Mouse (Mus musculus): ENCODE results near the gene Adamts14. TPM values are rescaled to one million over a fixed set of nuclear protein-coding genes. Genes with fewer than 3 reads are reported as not detected.

The Adamts14 gene
- polyA plus RNA-seq, 1 experiment, result 0.61 TPM

DNA sequence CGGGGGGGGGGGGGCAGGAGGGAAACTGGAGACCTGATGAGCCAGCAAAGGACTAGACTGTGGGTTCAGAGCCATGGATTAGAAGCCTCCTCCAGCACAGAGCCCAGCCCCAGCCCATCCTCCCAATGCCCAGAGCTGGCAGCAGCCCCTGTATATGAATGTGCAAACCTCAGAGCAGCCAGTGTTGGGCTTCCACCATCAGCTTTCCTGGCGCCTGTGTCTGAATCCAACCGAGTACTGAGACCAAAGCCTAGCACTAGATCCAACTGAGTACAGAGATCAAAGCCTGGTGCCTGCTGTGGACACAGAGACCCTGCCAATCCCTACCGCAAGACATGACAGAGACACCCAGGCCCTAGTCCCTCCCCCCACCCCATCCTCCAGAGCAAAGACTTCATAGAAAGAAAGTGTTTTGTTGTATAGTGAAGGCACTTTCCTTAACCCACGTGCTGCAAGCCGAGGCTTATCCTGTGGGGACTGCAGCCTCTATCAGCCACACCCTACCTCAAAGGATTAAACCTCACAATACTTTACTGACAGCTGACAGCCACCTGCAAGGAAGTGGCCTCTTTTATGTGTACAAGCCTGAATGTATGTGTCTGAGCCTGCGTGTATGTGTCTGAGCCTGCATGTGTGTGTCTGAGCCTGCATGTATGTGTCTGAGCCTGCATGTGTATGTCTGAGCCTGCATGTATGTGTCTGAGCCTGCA is 40.2 kb downstream of the Adamts14 start:
- peaks cover 5% of the 10 kb centered on the region; the same call in 1 of the 2 replicates for H3K4me1 ChIP-seq (ENCODE audit: control insufficient read depth, insufficient read depth, low read length)
- H3K27me3 ChIP-seq (ENCODE audit: control insufficient read depth, insufficient read depth, low read length), result no peaks in the 10 kb centered on the region
- H3K27ac ChIP-seq (ENCODE audit: control insufficient read depth, insufficient read depth, low read depth, low read length), result no peak overlapping the region
- no peak for TF ChIP-seq POLR2A (IDR thresholded peaks at IDR 0.05; ENCODE audit: control insufficient read depth, low read depth, low read length)
- TF ChIP-seq CTCF (IDR thresholded peaks at IDR 0.05; ENCODE audit: control insufficient read depth, insufficient read depth, insufficient replicate concordance, low read depth, low read length), result no peak
- no peak overlapping the region for H3K4me3 ChIP-seq (ENCODE audit: control insufficient read depth, low read depth, low read length)
- H3K36me3 ChIP-seq (ENCODE audit: control insufficient read depth, insufficient read depth, low read length), result no peaks in the 10 kb centered on the region

DNA sequence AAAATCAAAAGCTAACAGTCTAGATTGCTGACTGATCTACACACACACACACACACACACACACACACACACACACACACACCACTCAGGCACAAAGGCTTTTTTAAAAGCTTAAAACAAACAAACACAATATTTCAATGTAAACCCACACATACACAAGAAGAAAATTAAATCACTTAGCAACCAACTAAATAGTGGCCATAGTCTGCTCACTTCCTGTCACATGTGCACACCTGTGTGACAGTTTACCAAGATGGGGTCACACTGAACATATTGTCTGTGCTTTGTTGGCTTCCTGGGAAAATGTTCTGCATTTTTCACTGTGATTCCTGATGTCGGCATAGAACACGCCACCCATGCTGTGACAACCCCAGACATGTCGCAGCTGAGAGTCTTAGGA is 41.5 kb downstream of the Adamts14 start:
- no peak overlapping the region for H3K27ac ChIP-seq (ENCODE audit: control insufficient read depth, insufficient read depth, low read depth, low read length)
- TF ChIP-seq CTCF (IDR thresholded peaks at IDR 0.05; ENCODE audit: control insufficient read depth, insufficient read depth, insufficient replicate concordance, low read depth, low read length) (no peak), POLR2A (IDR thresholded peaks at IDR 0.05; ENCODE audit: control insufficient read depth, low read depth, low read length) (no peak)
- no peaks in the 10 kb centered on the region for H3K27me3 ChIP-seq (ENCODE audit: control insufficient read depth, insufficient read depth, low read length)
- H3K4me1 ChIP-seq (ENCODE audit: control insufficient read depth, insufficient read depth, low read length), result peaks cover 5% of the 10 kb centered on the region; the same call in 1 of the 2 replicates
- H3K36me3 ChIP-seq (ENCODE audit: control insufficient read depth, insufficient read depth, low read length), result no peaks in the 10 kb centered on the region
- H3K4me3 ChIP-seq (ENCODE audit: control insufficient read depth, low read depth, low read length), result no peak overlapping the region

DNA sequence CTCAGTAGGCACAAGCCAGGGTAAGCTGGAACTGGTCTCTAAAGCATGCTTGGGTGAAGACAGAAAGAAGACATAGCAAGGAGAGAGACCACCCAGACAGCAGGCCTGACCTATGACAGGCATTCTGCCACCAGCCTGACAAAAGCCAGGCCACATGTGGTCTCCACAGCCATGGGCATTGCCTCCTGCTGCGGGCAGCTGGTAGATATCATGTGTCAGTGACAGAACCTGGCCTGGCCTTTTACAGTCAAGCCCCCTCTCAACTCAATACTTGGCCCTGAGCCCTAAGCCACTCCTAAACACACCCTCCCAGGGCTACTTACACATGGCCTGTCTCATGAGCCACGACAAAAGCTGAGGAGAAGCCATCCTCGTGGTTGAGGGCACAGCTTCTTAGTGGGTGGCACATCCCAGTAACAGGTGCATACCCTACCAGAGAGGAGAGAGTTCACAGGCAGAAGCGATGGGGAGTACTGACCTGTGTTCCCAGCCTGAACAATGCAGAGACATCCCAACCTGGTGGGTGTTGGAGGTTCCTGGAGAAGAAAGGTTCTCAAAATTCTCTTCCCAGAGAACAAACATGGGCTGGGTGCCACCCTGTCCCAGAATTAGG is 46.3 kb downstream of the Adamts14 start:
- Histone ChIP-seq H3K27me3 (ENCODE audit: control insufficient read depth, insufficient read depth, low read length) (no peaks in the 10 kb centered on the region), H3K4me1 (ENCODE audit: control insufficient read depth, insufficient read depth, low read length) (no peaks in the 10 kb centered on the region), H3K36me3 (ENCODE audit: control insufficient read depth, insufficient read depth, low read length) (no peaks in the 10 kb centered on the region), H3K4me3 (ENCODE audit: control insufficient read depth, low read depth, low read length) (no peak overlapping the region), H3K27ac (ENCODE audit: control insufficient read depth, insufficient read depth, low read depth, low read length) (no peak overlapping the region)
- no peak for TF ChIP-seq CTCF (IDR thresholded peaks at IDR 0.05; ENCODE audit: control insufficient read depth, insufficient read depth, insufficient replicate concordance, low read depth, low read length)
- TF ChIP-seq POLR2A (IDR thresholded peaks at IDR 0.05; ENCODE audit: control insufficient read depth, low read depth, low read length), result no peak

DNA sequence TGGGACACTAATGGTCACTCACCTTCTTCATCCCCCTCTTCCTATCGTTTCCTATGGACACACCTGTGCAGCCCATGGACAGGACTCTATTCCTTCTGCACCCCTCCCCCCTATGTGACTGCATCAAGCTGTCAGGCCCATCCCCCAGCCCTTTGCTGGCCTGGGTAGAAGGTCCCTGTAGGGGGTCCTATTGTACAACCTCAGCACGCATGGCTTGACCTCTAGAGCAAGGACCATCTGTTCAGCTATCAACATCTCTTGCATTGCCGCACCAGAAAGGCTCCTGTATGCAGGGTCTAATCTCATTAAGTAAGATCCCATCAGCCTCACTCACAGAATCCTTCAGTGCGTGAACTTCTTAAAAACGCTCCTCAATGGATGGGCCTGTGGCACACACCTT is 47.5 kb downstream of the Adamts14 start:
- Histone ChIP-seq H3K4me3 (ENCODE audit: control insufficient read depth, low read depth, low read length) (no peak overlapping the region), H3K27ac (ENCODE audit: control insufficient read depth, insufficient read depth, low read depth, low read length) (no peak overlapping the region), H3K27me3 (ENCODE audit: control insufficient read depth, insufficient read depth, low read length) (no peaks in the 10 kb centered on the region), H3K36me3 (ENCODE audit: control insufficient read depth, insufficient read depth, low read length) (no peaks in the 10 kb centered on the region), H3K4me1 (ENCODE audit: control insufficient read depth, insufficient read depth, low read length) (no peaks in the 10 kb centered on the region)
- TF ChIP-seq CTCF (IDR thresholded peaks at IDR 0.05; ENCODE audit: control insufficient read depth, insufficient read depth, insufficient replicate concordance, low read depth, low read length) (no peak), POLR2A (IDR thresholded peaks at IDR 0.05; ENCODE audit: control insufficient read depth, low read depth, low read length) (no peak)

DNA sequence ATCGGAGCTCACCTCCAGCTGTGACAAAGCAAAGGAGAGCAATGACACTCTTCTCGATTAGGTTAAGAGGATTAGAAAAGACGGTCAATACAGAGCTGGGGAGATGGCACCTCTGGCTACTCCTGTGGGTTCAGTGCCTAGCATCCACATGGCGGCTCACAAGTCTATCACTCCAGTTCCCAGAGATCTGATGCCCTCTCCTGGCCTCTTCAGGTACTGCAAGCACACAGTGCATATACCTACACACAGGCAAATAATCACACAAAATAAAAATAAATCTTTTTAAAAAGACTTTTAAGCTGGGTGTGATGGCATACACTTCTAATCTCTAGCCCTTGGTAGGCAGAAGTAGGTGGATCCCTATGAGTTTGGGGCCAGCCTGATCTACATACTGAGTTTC is 53.9 kb downstream of the Adamts14 start:
- H3K27me3 ChIP-seq (ENCODE audit: control insufficient read depth, insufficient read depth, low read length), result no peaks in the 10 kb centered on the region
- TF ChIP-seq POLR2A (IDR thresholded peaks at IDR 0.05; ENCODE audit: control insufficient read depth, low read depth, low read length) (no peak), CTCF (IDR thresholded peaks at IDR 0.05; ENCODE audit: control insufficient read depth, insufficient read depth, insufficient replicate concordance, low read depth, low read length) (peak; percentile 48; the same call in 1 of the 2 replicates)
- no peak overlapping the region for H3K27ac ChIP-seq (ENCODE audit: control insufficient read depth, insufficient read depth, low read depth, low read length)
- no peaks in the 10 kb centered on the region for H3K4me1 ChIP-seq (ENCODE audit: control insufficient read depth, insufficient read depth, low read length)
- H3K4me3 ChIP-seq (ENCODE audit: control insufficient read depth, low read depth, low read length), result no peak overlapping the region
- no peaks in the 10 kb centered on the region for H3K36me3 ChIP-seq (ENCODE audit: control insufficient read depth, insufficient read depth, low read length)

DNA sequence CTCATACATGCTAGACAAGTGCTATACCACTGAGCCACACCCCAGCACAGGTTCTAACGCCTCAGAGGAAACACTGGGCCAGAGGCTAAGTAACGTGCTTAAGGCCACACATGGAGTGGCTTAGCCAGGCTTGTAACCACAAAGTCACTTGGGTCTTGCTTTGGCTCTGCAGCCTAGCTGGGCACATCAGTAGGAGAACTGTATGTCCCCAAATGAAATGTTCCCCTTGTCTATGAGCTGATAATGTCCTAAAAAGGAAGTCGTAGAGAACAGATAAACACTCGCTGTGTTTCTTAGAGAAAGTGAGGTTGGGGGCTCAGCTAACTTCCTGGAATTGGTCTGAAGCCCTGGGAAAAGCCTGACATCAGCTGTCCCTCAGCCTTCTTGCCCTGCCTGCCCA is 57.1 kb downstream of the Adamts14 start:
- Histone ChIP-seq H3K36me3 (ENCODE audit: control insufficient read depth, insufficient read depth, low read length) (no peaks in the 10 kb centered on the region), H3K4me3 (ENCODE audit: control insufficient read depth, low read depth, low read length) (no peak overlapping the region), H3K27me3 (ENCODE audit: control insufficient read depth, insufficient read depth, low read length) (no peaks in the 10 kb centered on the region), H3K27ac (ENCODE audit: control insufficient read depth, insufficient read depth, low read depth, low read length) (peak overlapping the region; percentile 78), H3K4me1 (ENCODE audit: control insufficient read depth, insufficient read depth, low read length) (peaks cover 8% of the 10 kb centered on the region)
- TF ChIP-seq CTCF (IDR thresholded peaks at IDR 0.05; ENCODE audit: control insufficient read depth, insufficient read depth, insufficient replicate concordance, low read depth, low read length) (no peak), POLR2A (IDR thresholded peaks at IDR 0.05; ENCODE audit: control insufficient read depth, low read depth, low read length) (no peak)

DNA sequence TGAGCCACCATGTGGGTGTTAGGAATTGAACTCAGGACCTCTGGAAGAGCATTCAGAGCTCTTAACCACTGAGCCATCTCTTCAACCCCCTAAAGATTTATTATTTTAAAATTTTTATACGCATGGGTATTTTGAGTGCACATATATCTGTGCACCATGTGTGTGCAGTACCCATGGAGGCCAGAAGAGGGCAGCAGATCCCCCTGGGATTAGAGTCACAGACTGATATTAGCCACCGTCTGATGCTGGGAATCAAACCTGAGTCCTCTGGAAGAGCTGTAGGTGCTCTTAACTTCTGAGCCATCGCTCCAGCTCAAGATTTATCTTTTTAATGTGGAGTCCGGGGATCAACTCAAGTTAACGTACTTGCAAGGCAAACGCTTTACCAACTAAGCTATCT is 57.6 kb downstream of the Adamts14 start:
- TF ChIP-seq CTCF (IDR thresholded peaks at IDR 0.05; ENCODE audit: control insufficient read depth, insufficient read depth, insufficient replicate concordance, low read depth, low read length), result peak; percentile 74; the same call in 1 of the 2 replicates
- TF ChIP-seq POLR2A (IDR thresholded peaks at IDR 0.05; ENCODE audit: control insufficient read depth, low read depth, low read length), result no peak
- H3K4me3 ChIP-seq (ENCODE audit: control insufficient read depth, low read depth, low read length), result no peak overlapping the region
- peak overlapping the region; percentile 78 for H3K27ac ChIP-seq (ENCODE audit: control insufficient read depth, insufficient read depth, low read depth, low read length)
- no peaks in the 10 kb centered on the region for H3K36me3 ChIP-seq (ENCODE audit: control insufficient read depth, insufficient read depth, low read length)
- H3K27me3 ChIP-seq (ENCODE audit: control insufficient read depth, insufficient read depth, low read length), result no peaks in the 10 kb centered on the region
- peaks cover 8% of the 10 kb centered on the region for H3K4me1 ChIP-seq (ENCODE audit: control insufficient read depth, insufficient read depth, low read length)

All from testis, adult 2 months (tissue).